Mouse (Mus musculus): ENCODE measurements at regions not wholly inside any gene's neighbourhood (a gene's known extent, or its start where the extent isn't known, plus 50 kb on each side); places are given as distances from the start of the nearest gene placed in this dataset.

DNA sequence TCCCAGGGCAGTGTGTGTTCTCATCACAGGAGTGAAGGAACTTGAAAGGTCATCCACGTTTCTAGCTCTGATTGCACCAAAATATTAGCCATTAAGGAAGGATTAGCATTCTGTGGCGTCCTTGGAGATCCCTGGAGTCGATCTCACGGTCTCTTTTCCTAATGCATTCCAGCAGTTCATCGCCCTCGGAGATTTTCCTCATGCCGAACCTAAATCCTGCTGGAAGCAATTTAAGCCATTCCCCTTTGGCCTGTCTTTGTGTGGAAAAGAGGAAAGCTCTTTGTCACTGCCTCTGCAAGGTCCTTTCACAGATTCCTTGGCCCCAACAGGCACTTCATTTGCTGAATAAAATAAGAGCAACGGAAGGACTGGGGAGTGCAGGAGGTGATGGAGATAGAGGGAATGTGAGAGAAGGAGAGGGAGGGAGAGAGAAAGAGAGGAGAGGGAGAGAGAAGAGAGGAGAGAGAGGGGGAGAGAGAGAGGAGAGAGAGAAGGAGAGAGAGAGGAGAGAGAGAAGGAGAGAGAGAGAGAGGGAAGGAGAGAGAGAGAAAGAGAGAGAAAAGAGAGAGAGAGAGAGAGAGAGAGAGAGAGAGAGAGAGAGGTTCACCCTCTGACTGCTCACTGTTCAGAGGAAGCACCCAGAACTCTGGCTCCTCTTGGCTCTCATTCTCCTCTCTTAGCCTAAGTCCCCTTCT, 177.2 kb upstream of the Zfp462 start:
- Histone ChIP-seq H3K9me3 (replicated peaks) (no peaks in the 10 kb centered on the region), H3K27me3 (no peaks in the 10 kb centered on the region), H3K4me1 (replicated peaks) (no peaks in the 10 kb centered on the region), H3K4me2 (no peak overlapping the region), H3K4me3 (no peak overlapping the region), H3K27ac (no peak overlapping the region), H3K9ac (no peak overlapping the region), H3K36me3 (no peaks in the 10 kb centered on the region)
- WGBS = 54% methylated on average over 8 of the region's 8 CpGs
- ATAC-seq (replicated peaks; ENCODE audit: insufficient number of reproducible peaks, insufficient read depth, low FRiP score, low read depth) = no peak

DNA sequence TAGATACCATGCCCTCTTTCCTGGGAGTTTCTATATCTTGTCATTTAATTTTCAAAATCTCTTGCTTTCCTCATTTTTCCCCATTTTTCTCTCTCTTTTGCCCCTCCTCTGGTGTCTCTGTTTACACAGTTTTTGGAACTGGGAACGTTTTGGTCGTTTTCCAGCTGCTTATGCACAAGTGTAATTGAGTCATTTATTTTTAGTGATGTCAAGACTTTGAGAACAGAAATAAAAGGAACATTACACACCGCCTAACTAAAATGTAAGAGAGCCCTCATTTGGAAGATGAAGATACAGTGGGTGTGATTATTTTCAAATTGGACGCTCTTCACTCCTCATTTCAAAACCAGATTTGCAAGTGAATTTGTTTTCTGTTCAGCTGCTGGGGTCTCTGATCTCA, 176.0 kb upstream of the Zfp462 start:
- no peak overlapping the region for H3K4me3 ChIP-seq
- H3K36me3 ChIP-seq = no peaks in the 10 kb centered on the region
- no peaks in the 10 kb centered on the region for H3K9me3 ChIP-seq (replicated peaks)
- H3K27ac ChIP-seq = no peak overlapping the region
- WGBS = 67% methylated on average over 4 of the region's 4 CpGs
- H3K27me3 ChIP-seq = no peaks in the 10 kb centered on the region
- no peak overlapping the region for H3K4me2 ChIP-seq
- H3K9ac ChIP-seq = no peak overlapping the region
- no peak for ATAC-seq (replicated peaks; ENCODE audit: insufficient number of reproducible peaks, insufficient read depth, low FRiP score, low read depth)
- no peaks in the 10 kb centered on the region for H3K4me1 ChIP-seq (replicated peaks)

DNA sequence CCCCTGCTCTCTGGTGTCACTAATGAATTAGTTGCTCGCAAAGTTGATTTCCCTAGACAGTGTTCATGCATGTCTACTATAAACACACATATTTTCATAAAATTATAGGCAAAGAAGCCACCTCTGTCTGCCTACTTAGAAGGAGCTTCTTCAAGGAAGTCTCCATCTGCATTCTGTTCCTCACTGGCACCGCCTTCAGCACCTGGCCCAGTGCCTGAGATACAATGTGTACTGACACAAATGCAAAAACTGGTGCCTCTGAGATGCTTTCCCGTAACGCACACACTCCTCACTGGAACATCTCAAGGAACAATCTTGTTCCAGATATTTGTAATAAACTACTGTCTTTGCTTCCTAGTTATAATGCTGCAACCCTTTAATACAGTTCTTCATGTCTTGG, 170.8 kb upstream of the Zfp462 start:
- Histone ChIP-seq H3K27ac (no peak overlapping the region), H3K4me1 (replicated peaks) (no peaks in the 10 kb centered on the region), H3K4me3 (no peak overlapping the region), H3K4me2 (no peak overlapping the region), H3K36me3 (no peaks in the 10 kb centered on the region), H3K9ac (no peak overlapping the region), H3K9me3 (replicated peaks) (no peaks in the 10 kb centered on the region), H3K27me3 (no peaks in the 10 kb centered on the region)
- ATAC-seq (replicated peaks; ENCODE audit: insufficient number of reproducible peaks, insufficient read depth, low FRiP score, low read depth) = no peak
- 82% methylated on average over 4 of the region's 4 CpGs for WGBS

DNA sequence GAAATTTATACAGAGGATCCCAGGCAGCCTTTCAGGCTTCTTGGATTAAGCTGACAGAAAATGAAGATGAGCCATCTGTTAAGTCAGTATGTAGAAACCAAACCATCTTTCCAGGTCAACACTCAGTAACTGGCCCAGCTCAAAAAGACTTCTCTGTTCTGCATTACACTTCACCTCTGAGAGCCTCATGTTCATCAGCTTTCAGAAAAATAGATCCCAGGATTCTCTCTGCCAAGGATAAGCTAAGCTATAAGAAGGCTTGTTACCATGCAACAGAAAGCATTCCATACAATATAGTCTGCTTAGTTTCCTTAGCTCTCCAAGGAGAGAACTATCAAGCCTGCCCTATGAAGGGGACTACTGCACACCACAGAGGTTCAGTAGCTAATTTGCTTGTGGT, 170.1 kb upstream of the Zfp462 start:
- no peak overlapping the region for H3K4me3 ChIP-seq
- no peaks in the 10 kb centered on the region for H3K9me3 ChIP-seq (replicated peaks)
- H3K27ac ChIP-seq = no peak overlapping the region
- no peaks in the 10 kb centered on the region for H3K27me3 ChIP-seq
- H3K9ac ChIP-seq = no peak overlapping the region
- H3K36me3 ChIP-seq = no peaks in the 10 kb centered on the region
- no peaks in the 10 kb centered on the region for H3K4me1 ChIP-seq (replicated peaks)
- H3K4me2 ChIP-seq = no peak overlapping the region
- no peak for ATAC-seq (replicated peaks; ENCODE audit: insufficient number of reproducible peaks, insufficient read depth, low FRiP score, low read depth)

DNA sequence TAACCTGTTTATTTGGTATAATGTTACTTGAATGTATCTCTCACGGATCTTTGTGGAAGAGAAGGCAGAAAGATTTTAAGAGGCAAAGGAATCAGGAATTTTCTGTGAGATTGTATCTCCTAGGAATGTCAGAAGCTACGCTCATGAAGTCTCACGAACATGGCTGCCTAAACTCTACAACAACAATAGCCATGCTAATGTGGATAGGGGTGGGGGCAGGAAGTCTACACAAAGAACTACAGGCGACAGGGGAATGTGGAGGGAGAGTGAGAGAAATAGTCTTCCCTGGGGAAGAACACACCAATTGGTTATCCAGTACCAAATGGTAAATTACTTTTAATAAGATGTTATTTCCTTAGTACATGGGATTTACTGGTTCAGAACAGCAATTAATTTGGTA, 164.3 kb upstream of the Zfp462 start:
- Histone ChIP-seq H3K9me3 (replicated peaks) (no peaks in the 10 kb centered on the region), H3K27me3 (no peaks in the 10 kb centered on the region), H3K4me2 (no peak overlapping the region), H3K9ac (no peak overlapping the region), H3K4me3 (no peak overlapping the region), H3K36me3 (no peaks in the 10 kb centered on the region), H3K4me1 (replicated peaks) (no peaks in the 10 kb centered on the region), H3K27ac (no peak overlapping the region)
- no peak for ATAC-seq (replicated peaks; ENCODE audit: insufficient number of reproducible peaks, insufficient read depth, low FRiP score, low read depth)
- WGBS = 47% methylated on average over 4 of the region's 4 CpGs

DNA sequence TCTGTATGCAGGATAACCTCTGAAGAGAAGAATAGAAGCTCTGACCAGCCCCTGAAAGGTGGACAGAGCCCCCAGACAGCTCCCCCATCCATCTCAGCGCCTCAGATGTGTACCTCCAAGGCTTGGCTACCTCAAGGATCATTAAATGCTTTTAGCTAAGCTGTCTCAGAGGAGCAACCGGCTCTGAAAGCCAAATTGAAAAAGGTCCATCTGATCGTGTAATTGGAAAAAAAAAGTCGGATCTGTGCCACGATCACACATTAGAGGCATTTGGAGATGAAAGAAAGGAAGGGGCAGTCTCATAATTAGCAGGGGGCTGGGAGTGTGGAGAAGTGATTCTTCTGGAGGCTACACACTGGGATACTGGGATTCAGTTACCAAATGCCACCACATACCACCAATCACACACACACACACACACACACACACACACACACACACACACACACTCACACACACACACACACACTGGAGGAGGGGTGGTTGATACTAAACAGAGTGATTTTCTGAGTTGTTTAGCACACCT, 153.6 kb upstream of the Zfp462 start:
- Histone ChIP-seq H3K27me3 (no peaks in the 10 kb centered on the region), H3K4me3 (no peak overlapping the region), H3K27ac (no peak overlapping the region), H3K4me1 (replicated peaks) (no peaks in the 10 kb centered on the region), H3K9ac (no peak overlapping the region), H3K36me3 (no peaks in the 10 kb centered on the region), H3K9me3 (replicated peaks) (no peaks in the 10 kb centered on the region), H3K4me2 (no peak overlapping the region)
- WGBS = 70% methylated on average over 5 of the region's 5 CpGs
- no peak for ATAC-seq (replicated peaks; ENCODE audit: insufficient number of reproducible peaks, insufficient read depth, low FRiP score, low read depth)

DNA sequence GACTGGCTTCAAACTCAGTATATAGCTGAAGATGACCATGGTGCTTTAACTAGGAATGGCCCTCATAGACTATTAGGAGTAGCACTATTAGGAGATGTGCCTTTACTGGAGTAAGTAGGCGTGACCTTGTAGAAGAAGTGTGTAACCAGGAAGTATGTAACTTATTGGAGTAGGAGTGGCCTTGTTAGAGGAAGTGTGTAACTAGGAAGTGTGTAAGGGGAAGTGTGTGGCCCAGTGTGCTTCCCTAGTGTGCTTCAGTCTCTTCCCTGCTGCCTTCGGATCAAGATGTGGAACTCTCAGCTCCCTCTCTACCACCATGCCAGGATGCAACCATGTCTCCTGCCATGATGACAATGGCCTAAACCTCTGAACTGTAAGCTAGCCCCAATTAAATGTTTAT, 151.0 kb upstream of the Zfp462 start:
- no peak for ATAC-seq (replicated peaks; ENCODE audit: insufficient number of reproducible peaks, insufficient read depth, low FRiP score, low read depth)
- Histone ChIP-seq H3K9ac (no peak overlapping the region), H3K9me3 (replicated peaks) (no peaks in the 10 kb centered on the region), H3K27me3 (no peaks in the 10 kb centered on the region), H3K36me3 (no peaks in the 10 kb centered on the region), H3K27ac (no peak overlapping the region), H3K4me2 (no peak overlapping the region), H3K4me3 (no peak overlapping the region), H3K4me1 (replicated peaks) (no peaks in the 10 kb centered on the region)
- WGBS = 82% methylated on average over 2 of the region's 2 CpGs

DNA sequence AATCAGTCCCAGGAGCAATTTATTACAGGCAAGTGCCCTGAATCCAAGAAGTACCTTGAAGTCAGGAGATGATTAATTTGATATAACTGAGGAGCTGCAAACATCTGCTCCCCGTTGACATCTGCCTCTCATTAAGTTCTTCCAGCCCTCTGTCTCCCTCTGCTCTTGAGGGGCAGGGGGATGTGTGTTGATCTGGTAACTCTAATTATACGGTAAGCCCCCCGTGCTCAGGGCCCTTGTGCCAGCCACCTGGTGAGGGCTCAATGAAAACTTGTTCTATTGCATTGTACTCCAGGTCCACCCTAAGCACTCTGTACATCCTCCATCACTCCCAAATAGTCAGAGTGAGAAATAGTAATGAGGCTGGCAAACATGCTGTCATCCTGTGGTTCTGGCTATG, 149.6 kb upstream of the Zfp462 start:
- no peak for ATAC-seq (replicated peaks; ENCODE audit: insufficient number of reproducible peaks, insufficient read depth, low FRiP score, low read depth)
- Histone ChIP-seq H3K27me3 (no peaks in the 10 kb centered on the region), H3K36me3 (no peaks in the 10 kb centered on the region), H3K27ac (no peak overlapping the region), H3K4me3 (no peak overlapping the region), H3K4me2 (no peak overlapping the region), H3K9ac (no peak overlapping the region), H3K9me3 (replicated peaks) (no peaks in the 10 kb centered on the region), H3K4me1 (replicated peaks) (no peaks in the 10 kb centered on the region)
- 62% methylated on average over 3 of the region's 3 CpGs for WGBS

DNA sequence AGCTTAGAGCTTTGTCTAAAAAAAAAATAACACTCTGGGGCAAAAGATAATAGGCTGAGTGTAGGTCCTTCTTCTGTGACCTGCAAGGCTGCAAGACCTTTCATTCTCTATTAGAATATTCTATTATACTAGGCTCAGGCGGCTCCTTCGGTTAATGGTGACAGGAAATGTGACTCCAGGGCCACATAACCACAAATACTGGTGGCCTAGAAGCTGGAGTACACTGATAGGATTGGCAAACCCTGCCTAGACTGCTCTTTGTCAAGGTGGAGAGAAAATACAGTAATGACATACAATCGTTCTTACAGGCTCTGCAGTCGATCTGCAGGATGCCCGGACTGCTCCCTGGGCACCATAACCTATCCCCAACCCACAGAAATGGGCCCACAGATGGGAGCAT, 146.3 kb upstream of the Zfp462 start:
- Histone ChIP-seq H3K9me3 (replicated peaks) (no peaks in the 10 kb centered on the region), H3K27ac (no peak overlapping the region), H3K4me2 (no peak overlapping the region), H3K27me3 (no peaks in the 10 kb centered on the region), H3K36me3 (no peaks in the 10 kb centered on the region), H3K4me1 (replicated peaks) (no peaks in the 10 kb centered on the region), H3K4me3 (no peak overlapping the region), H3K9ac (no peak overlapping the region)
- no peak for ATAC-seq (replicated peaks; ENCODE audit: insufficient number of reproducible peaks, insufficient read depth, low FRiP score, low read depth)
- 82% methylated on average over 5 of the region's 5 CpGs for WGBS

DNA sequence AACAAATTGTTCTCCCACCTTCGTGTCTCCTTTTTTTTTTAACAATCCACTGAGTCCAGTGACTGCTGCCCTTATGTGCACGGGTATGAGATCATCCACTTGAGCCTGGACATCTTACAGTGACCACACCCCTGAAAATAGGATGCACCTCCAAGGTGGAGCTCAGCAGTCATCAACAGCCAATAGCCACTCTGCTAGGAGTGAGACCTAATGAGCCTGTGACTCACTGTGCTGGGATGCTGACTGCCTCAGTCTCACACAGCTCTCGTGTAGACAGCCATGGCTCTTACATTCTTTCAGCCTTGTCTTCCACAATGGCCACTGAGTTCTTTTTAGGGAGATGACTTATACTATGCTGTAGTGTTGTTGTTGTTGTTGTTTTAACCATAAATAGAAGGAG, 133.7 kb upstream of the Zfp462 start:
- H3K9me3 ChIP-seq (replicated peaks) = no peaks in the 10 kb centered on the region
- no peak for ATAC-seq (replicated peaks; ENCODE audit: insufficient number of reproducible peaks, insufficient read depth, low FRiP score, low read depth)
- no peaks in the 10 kb centered on the region for H3K36me3 ChIP-seq
- whole genome bisulfite sequencing = 68% methylated on average over 3 of the region's 3 CpGs
- no peak overlapping the region for H3K4me2 ChIP-seq
- no peak overlapping the region for H3K4me3 ChIP-seq
- no peaks in the 10 kb centered on the region for H3K4me1 ChIP-seq (replicated peaks)
- no peak overlapping the region for H3K27ac ChIP-seq
- H3K9ac ChIP-seq = no peak overlapping the region
- no peaks in the 10 kb centered on the region for H3K27me3 ChIP-seq

DNA sequence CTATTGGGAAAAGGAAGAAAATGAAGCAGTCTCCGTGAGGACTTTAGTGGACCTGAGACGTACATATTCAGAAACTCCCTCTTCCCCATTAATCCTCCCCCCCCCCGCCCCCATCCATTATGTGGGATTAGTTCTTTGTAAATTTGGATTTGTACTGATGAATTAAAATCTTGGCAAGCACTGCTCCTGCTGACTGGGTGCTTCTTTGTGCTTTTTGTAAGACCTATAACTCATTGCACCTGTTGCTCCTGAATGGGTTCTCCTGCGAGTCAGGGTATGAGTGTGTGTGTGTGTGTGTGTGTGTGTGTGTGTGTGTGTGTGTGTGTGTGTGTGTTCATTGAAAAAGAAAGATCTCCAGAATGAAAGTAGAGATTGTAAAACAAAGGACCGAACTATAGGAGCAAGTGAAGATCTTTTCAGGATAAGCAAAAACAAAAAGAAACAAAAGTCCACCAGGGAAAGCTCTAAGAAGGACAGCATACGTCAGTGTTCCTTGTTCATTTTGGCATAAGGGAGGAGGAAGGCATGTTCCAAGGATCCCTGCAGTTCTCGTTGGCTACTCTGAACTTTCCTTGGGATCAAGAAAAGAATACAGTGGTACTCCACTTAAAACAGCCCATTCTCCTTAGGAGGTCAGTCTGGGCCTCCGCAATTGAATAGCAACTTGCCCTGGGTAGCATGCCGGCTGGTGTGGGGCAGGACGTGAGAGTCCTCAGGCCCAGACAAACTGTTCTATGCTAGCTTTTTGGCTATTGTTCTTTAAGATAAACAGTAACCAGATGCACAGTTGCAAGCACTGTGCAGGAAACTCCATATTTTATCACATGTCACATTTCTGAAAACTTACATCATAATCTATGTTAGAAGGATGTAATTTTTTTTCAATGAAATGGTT, 131.9 kb upstream of the Zfp462 start:
- ATAC-seq (replicated peaks; ENCODE audit: insufficient number of reproducible peaks, insufficient read depth, low FRiP score, low read depth) = no peak
- H3K9me3 ChIP-seq (replicated peaks) = no peaks in the 10 kb centered on the region
- WGBS = 63% methylated on average over 10 of the region's 10 CpGs
- no peak overlapping the region for H3K4me3 ChIP-seq
- H3K27ac ChIP-seq = no peak overlapping the region
- H3K36me3 ChIP-seq = no peaks in the 10 kb centered on the region
- H3K4me2 ChIP-seq = no peak overlapping the region
- no peak overlapping the region for H3K9ac ChIP-seq
- no peaks in the 10 kb centered on the region for H3K27me3 ChIP-seq
- no peaks in the 10 kb centered on the region for H3K4me1 ChIP-seq (replicated peaks)

DNA sequence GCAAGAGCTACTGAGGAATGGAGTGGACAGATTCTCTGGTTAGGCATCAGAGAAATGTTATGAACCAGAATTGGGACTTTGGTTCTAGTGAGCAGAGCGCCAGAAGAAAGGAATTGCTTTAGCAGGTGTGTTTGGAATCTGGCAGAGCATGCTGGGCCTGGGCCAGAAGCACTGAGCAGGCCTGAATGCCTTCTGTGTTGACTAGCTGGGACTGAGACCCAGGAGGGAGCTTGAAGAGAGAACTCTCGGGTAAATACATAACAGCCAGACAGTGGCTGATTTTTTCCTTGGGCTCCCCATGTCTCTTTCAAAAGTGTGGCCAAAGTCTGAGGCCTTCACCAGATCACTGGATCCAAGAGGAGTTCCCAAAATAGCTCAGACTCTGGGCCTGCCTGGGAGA, 107.5 kb upstream of the Zfp462 start:
- H3K4me1 ChIP-seq (replicated peaks) = 0 out of 2 replicates have a peak, but pooled peaks cover 4% of the 10 kb centered on the region
- no peak overlapping the region for H3K9ac ChIP-seq
- H3K27ac ChIP-seq = no peak overlapping the region; the same call in 1 of the 2 replicates
- H3K9me3 ChIP-seq (replicated peaks) = no peaks in the 10 kb centered on the region
- no peak for ATAC-seq (replicated peaks; ENCODE audit: insufficient number of reproducible peaks, insufficient read depth, low FRiP score, low read depth)
- 42% methylated on average over 2 of the region's 2 CpGs for WGBS
- H3K4me2 ChIP-seq = no peak overlapping the region
- H3K27me3 ChIP-seq = no peaks in the 10 kb centered on the region
- H3K4me3 ChIP-seq = no peak overlapping the region
- no peaks in the 10 kb centered on the region for H3K36me3 ChIP-seq

Measured in heart, embryonic 15.5 days (tissue).